Mouse (Mus musculus) cortical plate, adult 2 months (tissue): Measurements from ENCODE around the gene Tfeb. TPM values are rescaled to one million over a fixed set of nuclear protein-coding genes. Genes with fewer than 3 reads are reported as not detected.
A peak's percentile ranks its signal among the peaks of the same experiment; 100 is the strongest.

Experiments used
- H3K27ac ChIP-seq: fragments of 200-500 bp; 2 replicates; pipeline ENCODE4 v1.5.1; 2012; ENCODE audit warnings: low read length, control low read depth, inconsistent platforms; ENCODE audit not compliant: insufficient read depth
- H3K4me1 ChIP-seq: fragments of 200-500 bp; 2 replicates; pipeline ENCODE4 v1.6.1; 2011; ENCODE audit warnings: low read length; ENCODE audit not compliant: control insufficient read depth, insufficient read depth
- H3K4me3 ChIP-seq: fragments of 200-500 bp; 2 replicates; pipeline ENCODE4 v1.5.1; 2011; ENCODE audit warnings: mild to moderate bottlenecking, low read length, control low read depth; ENCODE audit not compliant: insufficient read depth
- CTCF ChIP-seq: fragments of 200-500 bp; IDR thresholded peaks from 2 replicates; pipeline ENCODE4 v1.5.1; 2011; ENCODE audit warnings: mild to moderate bottlenecking, control low read depth, low read length; ENCODE audit not compliant: insufficient read depth; ENCODE audit errors: extremely low read depth
- POLR2A ChIP-seq: fragments of 200-500 bp; IDR thresholded peaks from 2 replicates; pipeline ENCODE4 v1.6.1; 2011; ENCODE audit warnings: mild to moderate bottlenecking, low read length, control low read depth; ENCODE audit not compliant: insufficient read depth; ENCODE audit errors: extremely low read depth
- polyA plus RNA-seq: library from polyadenylated mRNA; depleted of rRNA; stranded (reverse); fragments of >200 nt; gene quantifications from 2 replicates; pipeline ENCODE4 v1.2.3, GENCODE M21; 2012

Gene Tfeb
- polyA plus RNA-seq, 1 experiment = 11.1 TPM

GRCm38 (mm10) chr17:47773604-47774003, 36.8 kb downstream of the Tfeb start:
- TF ChIP-seq POLR2A = no peak
- TF ChIP-seq CTCF = no peak
- no peak overlapping the region for H3K4me3 ChIP-seq
- H3K4me1 ChIP-seq = no peaks in the 10 kb centered on the region; the same call in 1 of the 2 replicates
- no peak overlapping the region for H3K27ac ChIP-seq

DNA sequence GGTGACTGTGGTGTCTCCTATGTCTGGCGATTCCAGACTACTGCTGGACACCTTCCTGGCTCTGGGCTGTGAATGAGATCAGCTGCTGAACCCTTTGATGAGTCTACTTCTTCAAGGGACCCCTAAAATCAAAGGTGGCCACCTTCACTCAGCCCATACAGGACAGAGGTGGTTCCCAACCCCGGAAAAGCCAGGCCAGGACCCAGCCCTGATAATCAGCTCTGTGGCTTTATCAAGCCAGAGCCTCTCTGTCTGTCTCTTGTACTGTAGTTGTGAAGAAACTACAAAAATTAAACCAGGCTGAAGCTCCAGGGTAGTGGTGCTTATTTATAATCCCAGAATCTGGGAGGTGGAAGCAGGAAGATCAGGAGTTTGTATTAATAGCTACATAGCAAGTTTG, 40.3 kb downstream of the Tfeb start:
- H3K4me3 ChIP-seq = no peak overlapping the region
- 0 out of 2 replicates have a peak, but pooled peaks cover 2% of the 10 kb centered on the region for H3K4me1 ChIP-seq
- H3K27ac ChIP-seq = no peak overlapping the region
- TF ChIP-seq POLR2A (no peak), CTCF (no peak)

- Histone ChIP-seq H3K4me3 (no peak overlapping the region), H3K4me1 (0 out of 2 replicates have a peak, but pooled peaks cover 2% of the 10 kb centered on the region), H3K27ac (no peak overlapping the region)
- TF ChIP-seq CTCF (no peak), POLR2A (no peak)
Observed at GRCm38 (mm10) chr17:47780470-47780869, 43.6 kb downstream of the Tfeb start.

DNA sequence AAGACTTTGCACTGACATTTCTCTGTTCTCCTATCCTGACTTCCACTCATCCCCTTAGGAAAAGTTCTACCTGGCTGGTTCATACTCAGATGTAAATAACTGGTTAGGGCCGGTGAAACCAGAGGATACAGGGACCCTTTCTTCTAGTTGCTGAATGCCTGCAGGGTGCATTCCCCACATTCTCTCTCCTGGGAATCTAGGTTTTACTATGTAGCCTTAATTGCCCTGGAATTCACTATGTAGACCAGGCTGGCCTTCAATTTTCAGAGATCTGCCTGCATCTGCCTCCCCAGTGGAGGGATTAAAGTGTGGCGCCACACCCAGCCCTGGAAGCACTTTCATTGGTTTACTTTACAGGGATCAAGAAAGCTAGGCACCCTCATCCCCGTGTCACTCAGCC, 45.7 kb downstream of the Tfeb start:
- Histone ChIP-seq H3K4me1 (0 out of 2 replicates have a peak, but pooled peaks cover 2% of the 10 kb centered on the region), H3K27ac (no peak overlapping the region), H3K4me3 (no peak overlapping the region)
- TF ChIP-seq POLR2A (no peak), CTCF (no peak)

DNA sequence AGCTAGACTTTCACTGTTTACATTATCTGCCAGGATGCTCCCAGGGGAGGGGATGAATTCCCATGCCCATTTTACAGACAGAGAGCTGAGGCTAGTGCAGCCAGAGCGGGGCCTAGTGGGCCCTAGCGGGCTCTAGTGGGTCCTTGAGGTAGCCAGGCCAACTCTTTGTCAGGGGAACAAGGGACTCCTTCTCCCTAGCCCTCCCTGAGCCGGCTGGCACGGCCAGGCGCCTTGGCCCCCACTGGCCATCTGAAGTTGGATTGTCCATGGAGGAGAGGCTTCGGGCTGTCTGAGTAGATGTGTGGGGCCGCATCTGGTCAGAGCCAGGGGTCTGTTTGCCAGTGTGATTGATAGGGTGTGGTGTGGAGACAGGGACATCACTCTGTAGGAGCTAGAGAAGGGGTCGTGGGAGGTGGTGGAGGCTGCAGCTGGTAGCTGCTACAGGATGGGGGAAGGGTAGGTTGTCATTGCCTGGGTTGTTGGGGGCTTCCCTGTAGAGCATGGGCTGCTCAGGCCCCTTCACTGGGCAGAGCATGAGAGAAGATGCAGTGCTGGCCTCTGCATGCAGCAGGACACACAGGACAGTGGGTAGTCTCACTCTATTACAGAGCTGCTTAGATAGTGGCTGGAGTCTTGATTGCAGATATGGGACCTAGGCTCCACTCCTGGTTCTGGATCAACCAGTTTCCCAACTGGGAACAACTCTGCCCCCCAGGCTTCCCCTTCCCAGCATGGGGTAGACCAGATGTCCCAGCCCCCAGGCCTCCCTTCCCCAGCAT, 46.8 kb downstream of the Tfeb start:
- H3K27ac ChIP-seq = 0 out of 2 replicates have a peak overlapping the region, but pooled peaks have one; percentile 40
- no peak overlapping the region for H3K4me3 ChIP-seq
- 0 out of 2 replicates have a peak, but pooled peaks cover 2% of the 10 kb centered on the region for H3K4me1 ChIP-seq
- TF ChIP-seq POLR2A = no peak

DNA sequence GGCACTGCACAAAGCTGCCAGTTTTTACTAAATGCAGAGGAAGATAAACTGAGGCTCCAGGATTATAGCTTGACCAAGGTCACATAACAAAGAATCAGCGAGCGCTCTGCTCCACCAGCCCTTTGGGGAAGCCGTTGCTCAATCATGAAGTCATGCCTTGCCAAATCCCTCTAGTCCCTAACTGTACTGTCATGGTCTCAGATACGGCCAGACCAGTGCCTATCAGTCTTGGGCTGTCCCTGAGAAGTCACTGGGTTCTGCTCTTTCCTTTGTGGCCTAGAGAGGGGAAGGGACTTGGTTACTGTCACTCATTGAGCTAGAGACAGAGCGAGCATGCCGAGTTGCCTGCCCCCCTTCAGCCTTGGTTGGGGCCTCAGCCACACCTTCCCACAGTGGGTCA, 47.6 kb downstream of the Tfeb start:
- Histone ChIP-seq H3K4me3 (no peak overlapping the region), H3K27ac (no peak overlapping the region), H3K4me1 (0 out of 2 replicates have a peak, but pooled peaks cover 2% of the 10 kb centered on the region)
- TF ChIP-seq CTCF (no peak), POLR2A (no peak)

GRCm38 (mm10) chr17:47787632-47788031, 50.8 kb downstream of the Tfeb start:
- Histone ChIP-seq H3K4me1 (no peaks in the 10 kb centered on the region), H3K4me3 (no peak overlapping the region), H3K27ac (no peak overlapping the region)
- TF ChIP-seq CTCF (no peak), POLR2A (no peak)

DNA sequence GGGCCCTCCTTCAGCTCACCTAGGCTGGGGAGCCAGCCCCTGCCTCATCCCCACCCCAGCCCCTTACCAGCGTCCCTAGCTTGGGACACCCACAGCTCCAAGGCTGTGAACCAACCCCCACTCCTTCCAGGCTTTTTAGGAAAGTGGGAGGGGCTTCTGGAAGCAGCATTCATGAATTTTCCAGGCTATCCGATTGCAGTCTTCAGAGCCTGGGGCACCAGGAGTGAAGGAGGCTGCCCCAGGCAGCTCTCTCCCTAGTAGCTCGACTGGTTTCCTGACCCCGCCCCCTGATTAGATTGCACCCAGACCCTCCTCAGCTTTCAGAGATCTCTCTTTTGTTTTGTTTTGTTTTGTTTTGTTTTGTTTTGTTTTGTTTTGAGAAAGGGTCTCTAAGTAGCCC, 51.5 kb downstream of the Tfeb start:
- no peak overlapping the region for H3K27ac ChIP-seq
- H3K4me3 ChIP-seq = no peak overlapping the region
- no peaks in the 10 kb centered on the region for H3K4me1 ChIP-seq
- TF ChIP-seq CTCF (no peak), POLR2A (no peak)

- Histone ChIP-seq H3K4me1 (no peaks in the 10 kb centered on the region), H3K27ac (no peak overlapping the region), H3K4me3 (no peak overlapping the region)
- TF ChIP-seq POLR2A (no peak), CTCF (no peak)
Observed at GRCm38 (mm10) chr17:47788996-47789395, 52.2 kb downstream of the Tfeb start.

DNA sequence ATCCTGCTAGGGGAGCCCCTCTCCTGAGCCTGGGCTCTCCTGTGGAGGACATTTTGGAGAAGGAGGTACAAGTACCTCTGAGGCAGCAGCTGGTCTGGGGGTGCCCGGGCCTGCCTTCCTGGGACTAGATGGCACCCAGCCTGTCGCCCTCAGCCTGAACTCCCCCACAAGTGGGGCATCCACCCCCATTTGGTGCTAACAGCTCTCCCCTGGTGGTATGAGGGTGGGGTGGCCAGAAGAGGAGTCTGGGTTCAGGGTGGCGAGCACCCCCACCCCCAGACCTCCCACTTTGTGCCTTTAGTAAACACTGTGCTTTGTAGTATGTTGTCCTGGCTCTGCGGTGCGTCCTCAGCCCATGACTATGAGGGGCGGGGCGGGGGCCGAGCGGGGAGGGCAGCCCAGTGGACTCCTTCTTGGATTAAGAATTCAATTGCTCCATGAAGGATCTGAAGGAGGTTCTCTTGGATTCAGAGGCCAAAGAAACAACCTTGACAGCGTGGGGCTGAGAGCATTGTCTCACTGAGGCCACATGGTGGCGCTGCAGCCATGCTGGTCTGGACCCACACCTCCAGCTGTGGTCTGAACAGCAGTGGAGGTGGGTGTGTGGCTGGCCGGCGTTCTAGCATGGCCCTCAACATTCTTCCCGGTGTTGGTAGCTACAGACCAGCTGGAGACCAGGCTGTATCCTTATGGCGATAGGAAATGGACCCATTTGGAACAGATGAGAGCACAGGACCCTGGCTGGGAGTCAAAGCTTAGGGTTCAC, 55.5 kb downstream of the Tfeb start:
- TF ChIP-seq CTCF = peak; percentile 93
- no peak for TF ChIP-seq POLR2A

More for the DNA sequence above, 55.5 kb downstream of the Tfeb start:
- H3K4me3 ChIP-seq = no peak overlapping the region
- H3K27ac ChIP-seq = no peak overlapping the region
- H3K4me1 ChIP-seq = no peaks in the 10 kb centered on the region
